Mouse (Mus musculus): Measurements from ENCODE around the gene Pdzrn4. TPM values are rescaled to one million over a fixed set of nuclear protein-coding genes. Genes with fewer than 3 reads are reported as not detected.

Gene Pdzrn4
- polyA plus RNA-seq, 1 experiment: 2.1 TPM

DNA sequence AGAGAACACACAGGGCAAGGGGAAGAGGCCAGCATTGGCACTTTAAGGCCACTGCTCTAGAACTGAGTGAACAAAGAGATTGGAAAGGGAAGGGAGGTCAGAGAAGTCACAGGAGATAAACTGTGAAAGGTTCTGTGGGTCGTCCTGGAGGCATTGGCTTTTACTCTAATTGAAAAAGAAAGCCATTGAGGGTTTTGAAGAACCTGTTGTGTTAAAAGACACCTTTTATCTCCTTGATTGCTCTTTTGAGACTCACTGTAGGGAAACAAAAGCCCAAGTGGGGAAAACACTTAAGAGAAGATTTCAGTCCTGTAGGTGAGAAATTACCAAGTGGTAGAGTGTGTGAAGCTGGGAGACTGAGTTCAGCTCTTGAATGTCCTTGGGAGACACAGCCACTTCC lies 146.6 kb downstream of the Pdzrn4 start:
- Histone ChIP-seq H3K27ac (ENCODE audit: insufficient read depth, low read length) (no peak overlapping the region), H3K4me3 (replicated peaks; ENCODE audit: insufficient read depth, low read depth, low read length) (no peak overlapping the region), H3K27me3 (ENCODE audit: control insufficient read depth, insufficient read depth, low read length) (no peaks in the 10 kb centered on the region), H3K4me1 (ENCODE audit: control insufficient read depth, insufficient read depth, low read length) (no peaks in the 10 kb centered on the region)
- DNase-seq: no peak
- 46% methylated on average over 1 of the region's 1 CpGs for WGBS
- no peak for TF ChIP-seq CTCF (IDR thresholded peaks at IDR 0.05; ENCODE audit: borderline replicate concordance, insufficient read depth, low read depth, low read length)
- TF ChIP-seq POLR2A (IDR thresholded peaks at IDR 0.05; ENCODE audit: borderline replicate concordance, insufficient read depth, low read length): no peak

DNA sequence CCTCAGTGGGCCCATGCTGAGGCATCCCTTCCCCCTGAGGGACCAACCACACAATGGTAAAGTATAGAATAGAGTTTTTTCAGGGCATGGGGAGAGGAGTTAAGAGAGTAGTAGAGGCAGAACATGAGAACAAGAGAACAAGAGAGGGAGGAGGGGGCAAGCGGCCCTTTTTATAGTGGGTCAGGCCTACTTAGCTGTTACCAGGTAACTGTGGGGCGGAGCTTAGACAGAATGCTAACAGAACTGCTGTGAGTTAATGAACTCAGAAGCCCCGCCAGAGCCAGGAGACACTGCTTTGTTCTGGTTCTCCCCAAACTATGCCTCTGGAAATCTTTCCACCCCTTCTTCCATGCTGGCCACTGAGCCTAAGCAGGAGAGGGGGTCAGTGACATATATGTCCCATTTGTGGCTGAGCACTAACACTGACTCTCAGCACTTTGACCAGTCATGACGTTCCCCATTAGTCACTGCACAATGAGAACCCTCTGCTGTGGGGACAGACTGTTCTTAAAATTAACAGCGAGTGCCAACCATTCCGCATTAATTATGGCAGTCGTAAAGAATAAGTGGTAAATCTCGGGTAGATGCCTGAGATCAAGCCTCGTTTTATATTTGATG lies 150.7 kb downstream of the Pdzrn4 start:
- Histone ChIP-seq H3K4me1 (ENCODE audit: control insufficient read depth, insufficient read depth, low read length) (no peaks in the 10 kb centered on the region), H3K27ac (ENCODE audit: insufficient read depth, low read length) (no peak overlapping the region), H3K27me3 (ENCODE audit: control insufficient read depth, insufficient read depth, low read length) (no peaks in the 10 kb centered on the region), H3K4me3 (replicated peaks; ENCODE audit: insufficient read depth, low read depth, low read length) (no peak overlapping the region)
- 59% methylated on average over 9 of the region's 9 CpGs for WGBS
- TF ChIP-seq CTCF (IDR thresholded peaks at IDR 0.05; ENCODE audit: borderline replicate concordance, insufficient read depth, low read depth, low read length) (no peak), POLR2A (IDR thresholded peaks at IDR 0.05; ENCODE audit: borderline replicate concordance, insufficient read depth, low read length) (no peak)
- no peak for DNase-seq

DNA sequence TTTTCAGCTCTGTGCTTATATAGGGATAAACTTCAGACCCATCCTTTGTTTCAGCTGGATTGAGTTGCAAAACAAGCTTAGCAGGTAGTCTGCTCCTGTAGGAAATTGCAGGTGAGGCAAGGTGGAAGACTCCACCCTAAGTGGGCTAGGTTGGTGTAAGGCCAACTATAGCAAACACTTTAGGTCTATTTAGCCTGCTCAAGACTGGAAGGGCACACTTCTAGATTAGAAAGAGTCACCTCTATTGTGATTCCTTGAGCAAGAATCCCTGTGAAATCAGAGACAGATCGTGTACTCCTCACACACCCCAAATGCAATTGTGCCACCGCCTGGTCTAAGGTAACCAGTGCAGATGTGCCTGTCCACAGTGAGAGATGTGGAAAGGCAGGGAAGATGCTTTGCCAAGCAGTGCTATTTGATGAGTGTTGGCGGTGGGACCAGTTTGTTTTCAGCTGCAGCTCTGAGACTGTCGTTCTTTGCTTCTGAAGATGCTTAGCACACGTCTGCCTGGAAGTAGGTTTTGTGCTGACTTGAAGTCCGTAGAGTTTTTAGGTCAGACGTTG lies 158.4 kb downstream of the Pdzrn4 start:
- no peak for DNase-seq
- TF ChIP-seq CTCF (IDR thresholded peaks at IDR 0.05; ENCODE audit: borderline replicate concordance, insufficient read depth, low read depth, low read length): no peak
- no peak for TF ChIP-seq POLR2A (IDR thresholded peaks at IDR 0.05; ENCODE audit: borderline replicate concordance, insufficient read depth, low read length)
- Histone ChIP-seq H3K4me1 (ENCODE audit: control insufficient read depth, insufficient read depth, low read length) (no peaks in the 10 kb centered on the region), H3K4me3 (replicated peaks; ENCODE audit: insufficient read depth, low read depth, low read length) (no peak overlapping the region), H3K27me3 (ENCODE audit: control insufficient read depth, insufficient read depth, low read length) (no peaks in the 10 kb centered on the region), H3K27ac (ENCODE audit: insufficient read depth, low read length) (no peak overlapping the region)
- 71% methylated on average over 7 of the region's 7 CpGs for WGBS

DNA sequence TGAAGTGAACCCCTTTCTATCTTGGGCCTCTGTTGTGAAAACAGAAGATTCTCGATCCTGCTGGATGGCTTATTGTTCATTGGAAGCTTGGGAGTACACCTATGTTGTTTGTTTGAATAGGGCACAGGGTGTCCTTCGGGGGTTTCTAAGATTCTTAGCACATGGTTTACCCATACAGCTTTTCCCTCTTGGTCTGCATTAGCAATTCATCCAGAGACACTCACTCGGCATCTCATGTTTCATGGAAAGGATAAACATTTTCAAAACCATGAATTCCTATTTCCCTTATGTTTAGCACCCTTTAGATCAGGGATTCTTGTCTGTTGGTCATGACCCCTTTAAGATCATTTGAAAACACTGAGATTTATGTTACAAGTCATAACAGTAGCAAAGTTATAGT lies 159.0 kb downstream of the Pdzrn4 start:
- no peak for DNase-seq
- Histone ChIP-seq H3K4me1 (ENCODE audit: control insufficient read depth, insufficient read depth, low read length) (no peaks in the 10 kb centered on the region), H3K4me3 (replicated peaks; ENCODE audit: insufficient read depth, low read depth, low read length) (no peak overlapping the region), H3K27ac (ENCODE audit: insufficient read depth, low read length) (no peak overlapping the region), H3K27me3 (ENCODE audit: control insufficient read depth, insufficient read depth, low read length) (no peaks in the 10 kb centered on the region)
- TF ChIP-seq CTCF (IDR thresholded peaks at IDR 0.05; ENCODE audit: borderline replicate concordance, insufficient read depth, low read depth, low read length): no peak
- WGBS: 77% methylated on average over 3 of the region's 3 CpGs

- Histone ChIP-seq H3K27me3 (ENCODE audit: control insufficient read depth, insufficient read depth, low read length) (no peaks in the 10 kb centered on the region), H3K4me1 (ENCODE audit: control insufficient read depth, insufficient read depth, low read length) (no peaks in the 10 kb centered on the region), H3K27ac (ENCODE audit: insufficient read depth, low read length) (no peak overlapping the region), H3K4me3 (replicated peaks; ENCODE audit: insufficient read depth, low read depth, low read length) (no peak overlapping the region)
- no peak for DNase-seq
- no peak for TF ChIP-seq POLR2A (IDR thresholded peaks at IDR 0.05; ENCODE audit: borderline replicate concordance, insufficient read depth, low read length)
- TF ChIP-seq CTCF (IDR thresholded peaks at IDR 0.05; ENCODE audit: borderline replicate concordance, insufficient read depth, low read depth, low read length): no peak
- WGBS: 81% methylated on average over 5 of the region's 5 CpGs
Measured at GRCm38 (mm10) chr15:92558592-92558991, 161.9 kb downstream of the Pdzrn4 start.

GRCm38 (mm10) chr15:92562149-92562548 lies 165.5 kb downstream of the Pdzrn4 start:
- Histone ChIP-seq H3K27ac (ENCODE audit: insufficient read depth, low read length) (no peak overlapping the region), H3K27me3 (ENCODE audit: control insufficient read depth, insufficient read depth, low read length) (no peaks in the 10 kb centered on the region), H3K4me1 (ENCODE audit: control insufficient read depth, insufficient read depth, low read length) (no peaks in the 10 kb centered on the region), H3K4me3 (replicated peaks; ENCODE audit: insufficient read depth, low read depth, low read length) (no peak overlapping the region)
- WGBS: 83% methylated on average over 6 of the region's 6 CpGs
- DNase-seq: no peak
- TF ChIP-seq POLR2A (IDR thresholded peaks at IDR 0.05; ENCODE audit: borderline replicate concordance, insufficient read depth, low read length): no peak
- no peak for TF ChIP-seq CTCF (IDR thresholded peaks at IDR 0.05; ENCODE audit: borderline replicate concordance, insufficient read depth, low read depth, low read length)

DNA sequence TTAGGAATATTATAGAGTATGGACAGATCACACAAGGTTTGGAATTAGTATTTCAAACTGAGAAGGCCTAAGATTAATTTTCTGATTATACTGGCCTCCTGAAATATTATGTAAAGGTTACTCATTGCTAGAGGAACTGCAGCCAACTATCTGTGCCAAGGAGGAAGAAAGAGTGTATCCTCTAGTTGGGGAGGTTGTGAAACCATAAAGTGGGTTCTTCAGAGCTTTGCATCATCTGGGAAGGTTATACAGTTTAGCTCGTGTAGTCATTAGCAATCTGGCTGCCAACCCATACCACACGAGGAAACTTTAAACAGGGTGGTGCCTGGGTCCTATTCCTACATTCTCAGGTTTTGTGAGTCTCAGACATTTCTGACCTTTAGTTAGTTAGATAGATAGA lies 166.9 kb downstream of the Pdzrn4 start:
- H3K4me1 ChIP-seq (ENCODE audit: control insufficient read depth, insufficient read depth, low read length): no peaks in the 10 kb centered on the region
- DNase-seq: no peak
- H3K4me3 ChIP-seq (replicated peaks; ENCODE audit: insufficient read depth, low read depth, low read length): no peak overlapping the region
- WGBS: 69% methylated on average over 2 of the region's 2 CpGs
- H3K27ac ChIP-seq (ENCODE audit: insufficient read depth, low read length): no peak overlapping the region
- TF ChIP-seq CTCF (IDR thresholded peaks at IDR 0.05; ENCODE audit: borderline replicate concordance, insufficient read depth, low read depth, low read length) (no peak), POLR2A (IDR thresholded peaks at IDR 0.05; ENCODE audit: borderline replicate concordance, insufficient read depth, low read length) (no peak)
- no peaks in the 10 kb centered on the region for H3K27me3 ChIP-seq (ENCODE audit: control insufficient read depth, insufficient read depth, low read length)

GRCm38 (mm10) chr15:92570526-92571243 lies 174.0 kb downstream of the Pdzrn4 start:
- Histone ChIP-seq H3K27me3 (ENCODE audit: control insufficient read depth, insufficient read depth, low read length) (no peaks in the 10 kb centered on the region), H3K27ac (ENCODE audit: insufficient read depth, low read length) (no peak overlapping the region), H3K4me3 (replicated peaks; ENCODE audit: insufficient read depth, low read depth, low read length) (no peak overlapping the region), H3K4me1 (ENCODE audit: control insufficient read depth, insufficient read depth, low read length) (no peaks in the 10 kb centered on the region)
- 62% methylated on average over 3 of the region's 3 CpGs for WGBS
- TF ChIP-seq CTCF (IDR thresholded peaks at IDR 0.05; ENCODE audit: borderline replicate concordance, insufficient read depth, low read depth, low read length): no peak
- no peak for TF ChIP-seq POLR2A (IDR thresholded peaks at IDR 0.05; ENCODE audit: borderline replicate concordance, insufficient read depth, low read length)
- no peak for DNase-seq

Measured in cerebellum, adult 2 months (tissue).